In the genomic region with DNA sequence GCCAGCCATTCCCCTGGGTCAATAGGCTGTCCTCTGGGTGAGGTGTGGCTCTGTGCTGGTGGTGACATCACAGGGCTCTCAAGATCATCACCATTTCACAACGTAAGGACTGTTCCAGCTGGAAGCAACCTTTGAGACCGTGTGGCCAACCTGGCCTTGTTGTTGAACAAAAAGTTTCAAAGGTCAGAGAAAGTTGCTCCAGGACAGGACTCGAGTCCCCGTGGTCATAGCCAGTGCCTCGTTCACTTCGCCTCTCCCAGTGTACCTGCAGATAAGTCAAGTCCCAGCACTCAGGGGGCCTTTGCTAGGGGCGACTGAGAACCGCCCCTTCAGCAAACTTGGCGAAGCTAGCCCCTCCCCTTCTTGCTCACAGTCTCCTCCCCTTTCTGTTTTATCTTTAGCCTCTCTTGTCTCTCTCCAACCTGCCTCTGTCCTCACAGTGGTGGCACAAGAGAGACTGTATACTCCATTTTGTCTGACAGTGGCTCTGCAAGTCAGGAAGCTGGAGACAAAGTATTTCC, we compare ENCODE assay signal across 9 mouse cellular contexts. TPM values are rescaled to one million over a fixed set of nuclear protein-coding genes. Genes with fewer than 3 reads are reported as not detected.
DNase-seq lines count a peak whose midpoint lies in the region.
"Had no signal": no experiment of that assay in that cellular context is flagged by ENCODE, and none has a peak within 500 bp of the region (broad histone marks: within the 10 kb centered on the region; RNA-seq: fewer than 3 reads in every experiment).

No protein-coding gene starts in this region.

- DNase-seq in heart, embryonic 10.5 days (ENCODE audit: low spot score) = peak; percentile 85
- no peak for DNase-seq in heart, postnatal 4 days
- peak; percentile 69 for DNase-seq in adrenal gland, adult 2 months
- DNase-seq in kidney, adult 8-10 months = peak; percentile 71
- DNase-seq in lung, postnatal 36 days = peak; percentile 25
- no peak for DNase-seq in left cerebral cortex, adult 18-20 months (ENCODE audit: low spot score in 2 of 2)
- no peak for DNase-seq in left cerebral cortex, postnatal 36 days (ENCODE audit: low spot score in 2 of 2)
- no peak for DNase-seq in cerebellum, adult 9-10 months

- no peaks in the 10 kb centered on the region for H3K27me3 ChIP-seq in heart, embryonic 10.5 days (ENCODE audit: insufficient read depth, poor library complexity, severe bottlenecking)

- no peaks in the 10 kb centered on the region for H3K9me3 ChIP-seq in heart, embryonic 10.5 days
- H3K9me3 ChIP-seq: limb, embryonic 12.5 days had no signal

- H3K4me3 ChIP-seq in heart, embryonic 10.5 days = peak overlapping the region; percentile 34
- H3K4me3 ChIP-seq: limb, embryonic 12.5 days had no signal

- 12% methylated on average over 9 of the region's 9 CpGs for WGBS in heart, embryonic 10.5 days

- intact Hi-C loops in left cerebral cortex, postnatal 36 days (cut with DNase I) = no loop called here

- peak overlapping the region; percentile 64; the same call in 1 of the 2 replicates for H3K27ac ChIP-seq in heart, embryonic 10.5 days
- H3K27ac ChIP-seq: limb, embryonic 12.5 days had no signal

- H3K36me3 ChIP-seq in heart, embryonic 10.5 days = no peaks in the 10 kb centered on the region
- H3K36me3 ChIP-seq: limb, embryonic 12.5 days had no signal

- peaks cover 9% of the 10 kb centered on the region for H3K4me1 ChIP-seq in heart, embryonic 10.5 days

RNA-seq across cellular contexts. Expression of a gene that starts 22.6 kb away (rescaled TPM):
- 36.4 and 39.1 TPM in 2 replicates for polyA plus RNA-seq in heart, embryonic 10.5 days (2016; fragmentation: Nextera tagmentation; extraction: Ambion mirVana)
- total RNA-seq in heart, postnatal 4 days (2021) = 10 to 100 TPM; 32.5 to 33.8 TPM
- total RNA-seq in adrenal gland, adult 2 months (2021) = 100 to 1,000 TPM in 1 of 2 experiments, 10 to 100 TPM in 1; 61.4 to 137 TPM
- 10.3 and 14.5 TPM in 2 replicates for polyA plus RNA-seq in adrenal gland, adult 2 months (2012; rRNA removed)
- total RNA-seq in left cerebral cortex, adult 18-20 months (2021) = 10 to 100 TPM; 64.3 to 66.0 TPM
- total RNA-seq in left cerebral cortex, postnatal 36 days (2021) = 10 to 100 TPM; 61.8 to 75.2 TPM

Comparison
In these comparisons a context has a peak if more than half of its experiments do, and no peak if none do; other contexts are left out.
1. DNase-seq: peak in heart, embryonic 10.5 days (single experiment), adrenal gland, adult 2 months (single experiment), kidney, adult 8-10 months (2 of 2) and lung, postnatal 36 days (single experiment); none in heart, postnatal 4 days (single experiment), left cerebral cortex, adult 18-20 months (0 of 2), left cerebral cortex, postnatal 36 days (0 of 2) and cerebellum, adult 9-10 months (single experiment).